Mouse (Mus musculus) liver, embryonic 12.5 days (tissue): ENCODE results near the gene Shb. TPM values are rescaled to one million over a fixed set of nuclear protein-coding genes. Genes with fewer than 3 reads are reported as not detected.

Source experiments
- ATAC-seq: fragments of 200-750 bp; cut with Nextera tagmentation; 2 replicates; pipeline ENCODE4 v1.8.0; 2017; ENCODE audit warnings: moderate number of reproducible peaks, mild to moderate bottlenecking, moderate library complexity
- H3K27ac ChIP-seq: fragments of 300-500 bp; sonication (generic); 2 replicates; pipeline ENCODE4 v1.5.1; 2016; ENCODE audit warnings: mild to moderate bottlenecking
- H3K27me3 ChIP-seq: fragments of 300-500 bp; sonication (generic); replicated peaks from 2 replicates; pipeline ENCODE4 v1.6.1; 2016; ENCODE audit warnings: mild to moderate bottlenecking, moderate library complexity
- H3K36me3 ChIP-seq: fragments of 300-500 bp; sonication (generic); 2 replicates; pipeline ENCODE4 v1.6.1; 2016; ENCODE audit warnings: mild to moderate bottlenecking, moderate library complexity
- H3K4me1 ChIP-seq: fragments of 300-500 bp; sonication (generic); 2 replicates; pipeline ENCODE4 v1.6.1; 2016
- H3K4me2 ChIP-seq: fragments of 300-500 bp; sonication (generic); 2 replicates; pipeline ENCODE4 v1.6.1; 2016; ENCODE audit warnings: mild to moderate bottlenecking, moderate library complexity
- H3K4me3 ChIP-seq: fragments of 300-500 bp; sonication (generic); 2 replicates; pipeline ENCODE4 v1.5.1; 2016; ENCODE audit warnings: mild to moderate bottlenecking, moderate library complexity
- H3K9ac ChIP-seq: fragments of 300-500 bp; sonication (generic); 2 replicates; pipeline ENCODE4 v1.6.1; 2016; ENCODE audit warnings: mild to moderate bottlenecking, moderate library complexity
- H3K9me3 ChIP-seq: fragments of 300-500 bp; sonication (generic); replicated peaks from 2 replicates; pipeline ENCODE4 v1.6.1; 2016; ENCODE audit warnings: mild to moderate bottlenecking, moderate library complexity
- WGBS: fragments of 180-500 bp; shearing (Covaris S2); methylation state at CpG from one replicate; pipeline ENCODE4 v1.1.7; 2016; ENCODE audit not compliant: insufficient replicate concordance; 5-methylcytosine and 5-hydroxymethylcytosine counted together
- polyA plus RNA-seq: library from polyadenylated mRNA; unstranded; fragments of >200 nt; fragmentation: Nextera tagmentation; extraction: Ambion mirVana; gene quantifications from 2 replicates; pipeline ENCODE4 v1.2.1, GENCODE M21; 2016

Shb gene
- polyA plus RNA-seq, 1 experiment from 2014 or later: 8.7 TPM

DNA sequence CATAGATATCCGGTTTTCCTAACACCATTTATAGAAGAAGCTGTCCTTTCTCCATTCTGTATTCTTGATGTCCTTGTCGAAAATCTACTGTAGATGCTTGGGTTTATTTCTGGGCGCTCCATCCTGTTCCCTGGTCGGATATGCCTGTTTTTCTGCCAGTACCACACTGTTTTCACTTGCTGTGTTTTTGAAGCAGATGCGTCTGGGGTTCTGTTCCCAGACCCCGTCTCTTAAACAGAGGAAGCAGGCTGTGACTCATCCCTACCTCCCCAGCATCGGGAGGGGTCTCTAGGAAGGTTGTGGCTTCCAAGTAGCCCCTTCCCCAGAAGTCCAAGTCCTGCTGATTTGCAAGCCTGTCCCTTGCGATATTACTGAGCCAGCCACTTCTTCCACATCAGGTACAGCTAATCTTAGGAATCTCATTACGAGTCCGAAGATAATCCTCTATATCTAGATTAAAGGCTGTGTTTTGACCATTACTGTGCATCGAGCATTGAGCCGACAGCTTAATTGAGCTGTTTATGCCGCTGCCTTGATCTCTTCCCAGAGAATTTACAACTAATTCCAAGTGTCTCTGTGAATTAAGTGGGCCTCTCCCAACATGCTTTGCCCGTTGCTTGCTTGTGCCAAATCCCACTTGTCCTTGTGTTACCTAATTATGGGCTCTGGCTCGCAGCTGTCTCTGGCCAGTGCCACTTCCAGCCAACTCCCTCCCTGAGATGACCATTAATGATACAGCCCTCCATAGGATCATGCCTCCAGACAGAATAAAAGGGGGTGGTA is 8.1 kb upstream of the Shb start:
- H3K9ac ChIP-seq: no peak overlapping the region
- no peaks in the 10 kb centered on the region for H3K9me3 ChIP-seq
- 0 out of 2 replicates have a peak, but pooled peaks cover 2% of the 10 kb centered on the region for H3K27me3 ChIP-seq
- no peaks in the 10 kb centered on the region for H3K36me3 ChIP-seq
- WGBS: 61% methylated on average over 15 of the region's 15 CpGs
- H3K4me2 ChIP-seq: no peak overlapping the region
- no peak overlapping the region for H3K4me3 ChIP-seq
- H3K27ac ChIP-seq: no peak overlapping the region
- H3K4me1 ChIP-seq: no peaks in the 10 kb centered on the region
- no peak for ATAC-seq

DNA sequence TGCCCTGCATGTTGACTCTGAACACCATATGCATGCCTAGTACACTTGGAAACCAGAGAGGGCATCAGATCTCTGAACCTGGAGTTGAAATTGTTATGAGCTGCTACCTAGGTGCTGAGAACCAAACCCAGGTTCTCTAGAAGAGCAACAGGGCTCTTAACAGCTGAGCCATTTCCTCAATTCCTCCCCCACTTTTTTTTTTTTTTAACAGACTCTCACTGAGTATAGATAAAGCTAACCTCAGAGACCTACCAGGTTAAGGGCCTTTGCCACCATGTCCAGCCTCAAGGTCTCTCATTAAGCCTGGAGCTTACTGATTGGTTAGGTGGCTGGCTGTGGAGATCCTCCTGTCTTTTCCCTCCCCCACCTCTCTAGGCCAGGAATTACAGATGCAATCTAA is 6.9 kb upstream of the Shb start:
- Histone ChIP-seq H3K4me2 (no peak overlapping the region), H3K4me1 (no peaks in the 10 kb centered on the region), H3K9ac (no peak overlapping the region), H3K4me3 (no peak overlapping the region), H3K36me3 (no peaks in the 10 kb centered on the region), H3K27ac (no peak overlapping the region), H3K9me3 (no peaks in the 10 kb centered on the region), H3K27me3 (0 out of 2 replicates have a peak, but pooled peaks cover 7% of the 10 kb centered on the region)
- ATAC-seq: no peak

DNA sequence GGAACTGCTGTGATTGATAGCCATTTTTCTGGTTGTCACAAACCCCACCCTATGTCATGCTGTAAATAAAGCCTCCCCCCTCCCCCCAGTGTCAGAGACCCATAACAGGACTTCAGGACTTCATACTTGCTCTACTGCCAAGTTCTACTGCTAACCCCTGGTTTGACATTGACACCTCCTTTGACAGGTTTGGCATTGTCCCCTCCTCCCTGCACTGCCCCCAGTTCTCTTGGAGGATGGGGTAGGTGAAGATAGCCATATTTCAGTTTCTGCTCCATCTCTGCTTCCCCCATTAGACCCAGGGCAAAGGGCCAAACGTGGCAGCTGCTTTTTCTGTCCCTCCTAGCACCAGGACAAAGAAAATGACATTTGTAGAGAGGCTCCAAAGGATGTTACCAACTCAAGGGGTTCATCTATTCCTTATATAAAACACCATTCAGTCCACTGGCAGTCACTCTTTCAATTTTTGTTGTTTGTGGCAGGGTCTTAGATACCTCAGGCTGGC is 1.2 kb upstream of the Shb start:
- Histone ChIP-seq H3K27ac (no peak overlapping the region), H3K4me2 (no peak overlapping the region), H3K4me3 (no peak overlapping the region), H3K27me3 (peaks cover 11% of the 10 kb centered on the region; the same call in 1 of the 2 replicates), H3K36me3 (no peaks in the 10 kb centered on the region), H3K4me1 (peaks cover 29% of the 10 kb centered on the region), H3K9me3 (no peaks in the 10 kb centered on the region), H3K9ac (no peak overlapping the region)
- ATAC-seq: no peak
- WGBS: 27% methylated on average over 1 of the region's 1 CpGs

DNA sequence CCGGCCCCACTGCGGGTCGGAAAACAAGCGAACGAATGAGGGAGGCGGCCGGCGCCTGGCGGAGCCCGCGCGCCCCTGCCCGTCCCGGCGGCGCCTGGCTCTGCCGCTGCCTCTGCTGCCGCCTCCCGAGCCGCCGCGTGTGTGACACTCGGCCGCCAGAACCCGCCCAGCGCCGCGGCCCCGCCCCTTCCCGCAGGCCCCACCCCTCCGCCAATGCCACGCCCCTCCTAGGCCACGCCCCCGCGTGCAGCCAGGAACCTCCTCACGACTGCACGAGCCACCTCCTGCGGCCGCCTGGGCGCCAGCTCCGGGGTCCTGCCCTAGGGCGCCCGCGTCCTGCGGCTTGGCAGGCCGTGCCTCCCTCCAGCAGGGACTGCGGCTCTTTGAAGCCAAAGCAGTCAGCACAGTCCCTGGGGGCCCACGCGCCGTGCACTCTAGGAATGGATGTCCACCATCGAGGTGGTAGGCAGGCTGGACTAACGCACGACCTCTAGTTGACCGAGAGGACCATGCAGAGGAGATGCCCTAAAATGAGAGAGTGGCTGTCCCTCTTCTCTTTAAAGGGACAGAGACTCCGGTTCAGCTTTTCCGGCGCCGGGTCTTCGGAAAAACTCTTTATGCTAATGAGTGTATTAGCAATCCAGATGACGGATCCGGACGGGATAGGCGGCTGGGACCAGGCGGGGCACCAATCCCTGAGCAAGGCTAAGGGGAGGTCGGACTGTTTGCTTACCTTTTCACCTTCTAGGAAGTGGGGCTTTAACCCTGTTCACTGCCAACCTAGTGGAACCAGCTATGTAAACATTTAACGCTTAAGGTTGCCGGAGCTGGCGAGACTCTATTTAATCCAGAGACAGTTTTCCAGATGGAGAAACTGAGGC is 1.4 kb downstream of the Shb start:
- Histone ChIP-seq H3K9ac (peak overlapping the region; percentile 92), H3K27me3 (peaks cover 12% of the 10 kb centered on the region; the same call in 1 of the 2 replicates), H3K9me3 (no peaks in the 10 kb centered on the region), H3K4me3 (peak overlapping the region; percentile 77), H3K4me1 (peaks cover 55% of the 10 kb centered on the region), H3K4me2 (peak overlapping the region; percentile 95), H3K36me3 (peaks cover 20% of the 10 kb centered on the region), H3K27ac (peak overlapping the region; percentile 91)
- under 1% methylated on average over 57 of the region's 68 CpGs for WGBS
- peak; percentile 85 for ATAC-seq

DNA sequence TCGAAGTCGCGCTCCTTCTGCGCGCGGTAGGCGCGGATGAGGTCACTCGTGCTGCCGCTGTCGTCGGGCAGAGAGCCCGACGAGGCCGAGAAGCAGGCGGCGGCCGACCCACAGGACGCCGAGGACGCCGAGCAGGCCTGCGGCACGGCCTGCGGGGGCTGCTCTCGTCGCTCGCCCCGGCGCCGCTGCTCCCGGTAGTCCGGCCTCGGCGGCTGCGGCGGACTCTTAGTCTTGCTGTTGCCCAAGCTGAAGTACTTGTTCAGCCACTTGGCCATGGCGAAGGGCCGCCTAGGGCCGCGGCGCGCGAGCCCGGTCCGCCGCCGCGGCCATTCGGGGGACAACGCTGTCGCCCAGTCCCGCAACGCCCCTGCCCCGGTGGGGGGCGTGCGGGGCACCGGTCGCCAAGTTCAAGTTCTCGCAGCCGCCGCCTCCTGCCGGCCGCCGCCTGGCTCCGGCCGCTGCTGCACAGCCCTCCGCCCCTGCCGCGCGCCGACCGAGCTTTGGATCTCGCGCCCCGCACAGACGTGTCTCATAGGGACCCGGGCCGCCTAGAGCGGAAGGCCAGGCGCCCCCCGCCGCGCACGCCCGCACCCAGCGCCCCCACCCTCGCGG is 2.2 kb downstream of the Shb start:
- peaks cover 12% of the 10 kb centered on the region; the same call in 1 of the 2 replicates for H3K27me3 ChIP-seq
- H3K4me3 ChIP-seq: peak overlapping the region; percentile 77
- H3K27ac ChIP-seq: peak overlapping the region; percentile 88
- H3K9me3 ChIP-seq: no peaks in the 10 kb centered on the region
- H3K36me3 ChIP-seq: peaks cover 28% of the 10 kb centered on the region
- peaks cover 63% of the 10 kb centered on the region for H3K4me1 ChIP-seq
- H3K9ac ChIP-seq: peak overlapping the region; percentile 92
- peak overlapping the region; percentile 95 for H3K4me2 ChIP-seq
- ATAC-seq: peak; percentile 11
- under 1% methylated on average over 61 of the region's 89 CpGs for WGBS

DNA sequence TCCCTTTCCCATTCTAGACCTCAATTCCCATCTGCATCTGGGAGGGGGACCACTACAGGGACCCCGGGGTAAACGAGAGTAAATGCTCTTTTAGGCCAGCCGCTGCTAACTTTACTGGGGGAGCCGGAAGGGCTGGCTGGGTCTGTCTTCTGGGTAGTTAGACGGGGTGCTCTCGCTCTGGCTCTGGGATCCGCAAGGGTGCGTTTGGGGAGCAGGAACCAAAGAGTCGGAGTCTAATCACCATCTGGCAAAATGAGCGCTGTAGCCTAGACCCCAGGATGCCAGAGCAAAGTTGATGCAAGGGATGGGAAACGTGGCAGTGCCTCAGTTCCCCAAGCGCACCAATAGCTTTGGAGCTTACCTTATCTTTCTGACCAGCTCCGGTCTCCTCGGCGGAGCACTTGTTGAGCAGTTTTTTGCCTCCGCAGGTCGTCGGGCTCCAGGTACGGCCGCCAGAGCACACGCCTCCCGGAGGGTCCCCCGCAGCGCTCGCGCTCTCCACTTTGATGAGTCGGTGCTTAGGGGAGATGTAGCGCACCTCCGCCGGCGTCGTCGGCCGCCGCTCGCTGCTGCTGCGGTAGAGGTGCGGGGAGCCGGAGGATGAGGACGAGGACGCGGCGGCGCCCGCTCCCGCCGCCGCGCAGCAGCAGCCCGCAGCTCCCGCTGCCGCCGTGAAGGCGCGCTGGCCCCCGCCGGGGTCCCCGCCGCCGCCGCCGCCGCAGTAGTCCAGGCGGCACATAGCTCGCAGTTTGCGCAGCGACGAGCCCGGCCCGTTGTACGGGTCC is 2.9 kb downstream of the Shb start:
- Histone ChIP-seq H3K27ac (peak overlapping the region; percentile 88), H3K27me3 (peaks cover 10% of the 10 kb centered on the region; the same call in 1 of the 2 replicates), H3K9me3 (no peaks in the 10 kb centered on the region), H3K9ac (peak overlapping the region; percentile 92), H3K4me3 (peak overlapping the region; percentile 77), H3K4me1 (peaks cover 70% of the 10 kb centered on the region), H3K36me3 (peaks cover 32% of the 10 kb centered on the region), H3K4me2 (peak overlapping the region; percentile 95)
- peak; percentile 47 for ATAC-seq
- 1% methylated on average over 67 of the region's 71 CpGs for WGBS

DNA sequence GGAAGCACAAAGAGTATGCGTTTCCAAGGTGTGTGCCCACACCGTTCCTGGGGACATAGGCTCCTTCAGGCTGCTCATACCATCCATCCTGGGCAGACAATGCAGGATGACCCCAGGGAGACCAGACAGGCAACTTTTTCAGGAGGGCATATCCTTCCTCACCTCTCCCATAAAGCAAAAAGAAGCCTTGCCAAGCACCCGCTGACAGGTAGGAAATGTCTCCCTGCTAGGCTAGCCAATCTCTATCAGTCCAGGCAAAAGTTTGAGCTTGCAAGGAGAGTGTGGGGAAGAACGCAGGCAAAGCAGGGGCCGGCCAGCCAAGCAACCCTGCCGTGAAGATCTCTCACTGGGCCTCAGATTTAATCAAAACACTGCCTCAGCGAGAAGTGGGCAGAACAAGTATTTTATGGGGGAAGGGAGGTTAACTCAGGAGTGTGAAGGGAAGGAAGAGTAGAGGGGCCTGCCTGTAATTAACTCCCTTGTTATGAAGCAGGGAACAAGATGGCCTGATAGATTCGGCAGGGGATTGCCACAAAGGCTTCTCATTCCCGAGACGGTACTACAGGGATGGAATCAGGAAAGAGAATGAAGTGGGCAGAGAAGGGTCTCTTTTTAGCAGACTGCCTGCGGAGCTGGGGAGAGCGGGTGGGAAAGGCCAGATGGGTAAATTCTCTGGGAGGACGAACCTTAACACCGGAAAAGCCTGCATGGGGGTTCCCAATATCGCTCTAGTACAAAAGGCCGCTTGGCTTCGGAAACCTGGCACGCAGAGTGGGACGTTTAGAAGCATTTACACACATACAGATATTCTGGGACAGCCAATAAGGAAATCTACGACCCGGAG is 3.7 kb downstream of the Shb start:
- H3K4me3 ChIP-seq: peak overlapping the region; percentile 77
- peak overlapping the region; percentile 92 for H3K9ac ChIP-seq
- H3K4me2 ChIP-seq: peak overlapping the region; percentile 95
- peaks cover 8% of the 10 kb centered on the region; the same call in 1 of the 2 replicates for H3K27me3 ChIP-seq
- H3K36me3 ChIP-seq: peaks cover 40% of the 10 kb centered on the region
- H3K9me3 ChIP-seq: no peaks in the 10 kb centered on the region
- WGBS: 10% methylated on average over 21 of the region's 21 CpGs
- peak overlapping the region; percentile 88 for H3K27ac ChIP-seq
- no peak for ATAC-seq
- peaks cover 78% of the 10 kb centered on the region for H3K4me1 ChIP-seq

DNA sequence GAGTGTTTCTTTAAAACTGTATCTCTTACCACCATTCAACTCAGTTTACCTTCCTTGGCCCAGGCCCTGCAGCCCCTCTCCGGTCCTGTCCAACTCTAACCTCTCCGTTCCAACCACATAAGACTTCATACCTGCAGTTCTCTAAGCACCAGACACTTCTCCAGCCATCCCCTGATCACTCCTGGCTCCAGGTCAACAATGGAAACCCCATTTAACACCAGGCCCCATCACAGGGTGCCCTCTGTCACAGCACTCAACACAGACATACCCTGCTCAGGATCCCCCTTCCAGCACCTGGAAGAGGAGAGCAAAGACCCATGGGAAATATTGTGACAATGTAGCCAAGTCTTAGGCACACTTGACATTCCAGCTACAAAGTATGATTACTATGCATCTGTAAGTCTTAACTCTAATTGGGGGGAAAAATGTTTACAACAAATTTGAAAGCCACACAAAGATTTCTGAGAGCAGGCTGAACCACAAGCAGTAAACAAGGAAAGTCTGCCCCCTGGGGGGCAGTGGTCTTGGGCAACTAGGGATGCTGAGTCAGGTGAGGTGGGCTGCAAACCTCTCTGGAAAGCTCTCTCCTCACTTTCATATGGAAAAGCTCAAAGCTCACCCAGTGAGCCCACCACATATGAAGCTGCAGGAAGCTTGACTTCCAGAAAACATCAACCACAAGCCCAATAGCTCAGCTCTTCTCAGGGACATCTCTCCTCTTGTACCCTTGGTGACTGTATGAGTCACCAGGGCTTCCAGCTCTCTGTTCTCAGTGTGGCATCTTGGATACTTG is 4.5 kb downstream of the Shb start:
- no peaks in the 10 kb centered on the region for H3K9me3 ChIP-seq
- peak overlapping the region; percentile 88 for H3K27ac ChIP-seq
- no peak for ATAC-seq
- peak overlapping the region; percentile 92 for H3K9ac ChIP-seq
- peaks cover 8% of the 10 kb centered on the region; the same call in 1 of the 2 replicates for H3K27me3 ChIP-seq
- H3K4me2 ChIP-seq: peak overlapping the region; percentile 95
- WGBS: 89% methylated on average over 2 of the region's 2 CpGs
- peaks cover 83% of the 10 kb centered on the region for H3K4me1 ChIP-seq
- H3K4me3 ChIP-seq: peak overlapping the region; percentile 77
- peaks cover 44% of the 10 kb centered on the region for H3K36me3 ChIP-seq

DNA sequence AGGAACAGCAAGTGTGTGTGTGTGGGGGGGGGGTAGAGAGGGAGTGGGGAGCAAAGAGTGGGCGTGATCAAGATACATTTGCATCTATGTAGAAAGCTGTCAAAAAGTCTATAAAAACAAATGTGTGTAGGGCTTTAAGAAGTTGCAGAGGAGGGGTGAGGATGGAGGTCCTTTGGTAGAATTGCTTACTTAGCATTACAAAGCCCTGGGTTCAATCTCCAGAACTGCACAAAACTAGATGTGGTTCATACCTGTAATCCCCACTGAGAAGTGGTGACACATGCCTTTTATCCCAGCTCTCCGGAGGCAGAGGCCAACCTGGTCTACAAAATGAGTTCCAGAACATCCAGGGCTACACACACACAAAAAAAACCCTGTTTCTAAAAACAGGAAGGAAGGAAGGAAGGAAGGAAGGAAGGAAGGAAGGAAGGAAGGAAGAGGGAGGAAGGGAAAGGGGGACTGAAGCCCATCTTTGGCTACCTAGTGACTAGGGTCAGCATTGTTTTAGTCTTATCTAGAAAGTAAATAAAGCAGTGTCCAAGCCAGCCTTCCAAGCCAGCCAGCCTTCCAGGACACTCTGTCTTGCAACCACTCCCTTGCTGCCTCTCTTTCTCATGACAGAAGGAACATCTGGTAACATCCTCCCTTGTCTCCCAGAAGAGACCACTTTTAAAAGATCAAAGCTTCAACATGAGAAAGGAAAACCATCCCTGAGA is 5.3 kb downstream of the Shb start:
- ATAC-seq: no peak
- Histone ChIP-seq H3K4me3 (peak overlapping the region; percentile 77), H3K4me2 (peak overlapping the region; percentile 95), H3K36me3 (peaks cover 44% of the 10 kb centered on the region), H3K9ac (peak overlapping the region; percentile 92), H3K9me3 (no peaks in the 10 kb centered on the region), H3K4me1 (peaks cover 83% of the 10 kb centered on the region), H3K27ac (peak overlapping the region; percentile 32), H3K27me3 (peaks cover 8% of the 10 kb centered on the region; the same call in 1 of the 2 replicates)
- WGBS: 90% methylated on average over 2 of the region's 2 CpGs
